Mouse (Mus musculus) hindbrain, embryonic 10.5 days (tissue): Measurements from ENCODE around the gene Ctnnd1. TPM values are rescaled to one million over a fixed set of nuclear protein-coding genes. Genes with fewer than 3 reads are reported as not detected.
"Not testable (repeated sequence)": the region's sequence is repeated elsewhere in the genome, so short reads cannot be mapped to it uniquely, and the experiment has no call there.

Source experiments
- DNase-seq: peaks from one replicate; pipeline ENCODE4 v3.0.0-alpha.2; 2017; ENCODE audit warnings: low spot score
- H3K27ac ChIP-seq: fragments of 300-500 bp; sonication (generic); 2 replicates; pipeline ENCODE4 v1.5.1; 2016; ENCODE audit warnings: mild to moderate bottlenecking, moderate library complexity
- H3K27me3 ChIP-seq: fragments of 300-500 bp; sonication (generic); 2 replicates; pipeline ENCODE4 v1.6.1; 2016; ENCODE audit warnings: mild to moderate bottlenecking; ENCODE audit not compliant: poor library complexity, insufficient read depth, severe bottlenecking
- H3K36me3 ChIP-seq: fragments of 300-500 bp; sonication (generic); 2 replicates; pipeline ENCODE4 v1.6.1; 2016; ENCODE audit warnings: mild to moderate bottlenecking, moderate library complexity
- H3K4me1 ChIP-seq: fragments of 300-500 bp; sonication (generic); replicated peaks from 2 replicates; pipeline ENCODE4 v1.6.1; 2016; ENCODE audit warnings: mild to moderate bottlenecking
- H3K4me3 ChIP-seq: fragments of 300-500 bp; sonication (generic); 2 replicates; pipeline ENCODE4 v1.5.1; 2016; ENCODE audit warnings: mild to moderate bottlenecking, moderate library complexity
- H3K9me3 ChIP-seq: fragments of 300-500 bp; sonication (generic); 2 replicates; pipeline ENCODE4 v1.6.1; 2016; ENCODE audit warnings: mild to moderate bottlenecking, moderate library complexity
- WGBS: fragments of 180-500 bp; shearing (Covaris S2); methylation state at CpG from one replicate; pipeline ENCODE4 v1.1.7; 2016; 5-methylcytosine and 5-hydroxymethylcytosine counted together
- polyA plus RNA-seq: library from polyadenylated mRNA; unstranded; fragments of >200 nt; fragmentation: Nextera tagmentation; extraction: Ambion mirVana; gene quantifications from 2 replicates; pipeline ENCODE4 v1.2.1, GENCODE M21; 2016

Ctnnd1 gene
- 33.2 and 39.7 TPM in 2 replicates for polyA plus RNA-seq

DNA sequence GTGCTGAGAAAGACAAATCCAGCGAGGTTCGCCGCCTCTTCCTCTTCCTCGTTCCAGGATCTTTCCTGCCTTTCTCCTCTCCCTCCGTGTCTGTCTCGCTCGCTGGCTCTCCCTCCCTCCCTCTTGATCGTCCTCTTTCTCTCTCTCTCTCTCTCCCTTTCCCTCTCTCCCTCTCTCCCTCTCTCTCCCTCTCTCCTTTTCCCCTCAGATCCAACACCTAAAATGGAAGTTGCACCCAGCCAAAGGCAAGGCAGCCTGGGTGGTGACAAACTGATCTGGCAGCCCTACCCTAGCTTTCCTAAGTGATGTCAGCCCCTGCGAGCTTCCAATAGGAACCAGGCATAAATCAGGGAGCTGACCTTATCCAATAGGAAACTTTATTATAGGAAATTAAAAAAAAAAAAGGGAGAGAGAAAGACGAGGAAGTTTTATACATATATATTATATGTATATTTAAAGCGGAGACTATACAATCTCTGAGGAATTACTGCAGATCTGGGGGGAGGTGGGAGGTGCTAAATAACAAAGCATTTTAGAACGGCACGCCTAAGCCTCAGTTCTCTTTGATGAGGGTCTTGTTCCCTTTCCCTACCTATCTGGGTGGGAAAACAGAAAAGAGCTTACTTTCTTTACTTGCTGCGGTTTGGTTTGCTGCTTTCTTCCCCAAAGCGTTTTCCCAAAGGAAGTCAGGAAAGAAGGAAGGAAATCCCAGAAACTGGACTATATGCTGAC, at the start of gene Ctnnd1:
Gene Ctnnd1 (minus strand): TSS at position 302 of the 732 bp plus-strand sequence.
- H3K36me3 ChIP-seq: peaks cover 7% of the 10 kb centered on the region
- H3K27ac ChIP-seq: peak within 1 kb of the TSS; percentile 95
- no peaks in the 10 kb centered on the region for H3K9me3 ChIP-seq
- WGBS: under 1% methylated on average over 15 of the region's 15 CpGs
- no peaks in the 10 kb centered on the region for H3K27me3 ChIP-seq
- H3K4me1 ChIP-seq: peaks cover 16% of the 10 kb centered on the region
- peak within 1 kb of the TSS; percentile 67 for H3K4me3 ChIP-seq
- DNase-seq: peak; percentile 79

DNA sequence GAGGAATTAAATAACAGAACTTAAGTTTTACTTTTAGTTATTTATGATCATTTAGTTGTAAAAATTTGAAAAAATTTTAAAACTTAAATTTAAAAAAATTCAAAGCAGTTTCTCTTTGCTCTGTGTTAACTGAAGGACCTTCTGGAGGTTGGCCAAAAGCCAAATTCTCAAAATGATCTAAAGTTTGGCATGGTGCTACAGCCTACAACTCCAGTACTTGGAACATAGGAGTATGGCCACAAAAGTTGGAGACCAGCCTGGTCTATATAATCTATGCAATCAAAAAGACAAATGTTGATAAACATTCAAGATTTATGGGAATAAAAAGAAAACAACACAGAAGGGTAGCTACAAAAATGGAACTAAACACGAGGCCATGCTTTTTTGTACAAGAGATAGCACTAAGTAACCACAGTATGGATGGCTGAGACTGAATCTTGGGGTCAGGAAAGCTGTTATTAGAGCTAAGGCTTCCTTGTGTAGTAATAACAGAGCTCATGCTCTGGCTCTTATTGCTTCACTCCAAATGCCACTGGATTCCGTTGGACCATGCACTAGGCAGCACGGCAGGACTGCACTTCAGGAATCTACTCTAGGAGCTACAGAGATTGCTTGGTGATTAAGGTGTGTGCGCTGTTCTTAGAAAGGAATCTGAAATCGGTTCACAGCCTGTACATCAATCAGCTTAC, 44.6 kb upstream of the Ctnnd1 start:
- H3K9me3 ChIP-seq: no peaks in the 10 kb centered on the region
- no peaks in the 10 kb centered on the region for H3K27me3 ChIP-seq
- no peaks in the 10 kb centered on the region for H3K4me1 ChIP-seq
- WGBS: 93% methylated on average over 5 of the region's 5 CpGs
- no peak overlapping the region for H3K4me3 ChIP-seq
- H3K27ac ChIP-seq: no peak overlapping the region
- H3K36me3 ChIP-seq: peaks cover 96% of the 10 kb centered on the region
- no peak for DNase-seq

DNA sequence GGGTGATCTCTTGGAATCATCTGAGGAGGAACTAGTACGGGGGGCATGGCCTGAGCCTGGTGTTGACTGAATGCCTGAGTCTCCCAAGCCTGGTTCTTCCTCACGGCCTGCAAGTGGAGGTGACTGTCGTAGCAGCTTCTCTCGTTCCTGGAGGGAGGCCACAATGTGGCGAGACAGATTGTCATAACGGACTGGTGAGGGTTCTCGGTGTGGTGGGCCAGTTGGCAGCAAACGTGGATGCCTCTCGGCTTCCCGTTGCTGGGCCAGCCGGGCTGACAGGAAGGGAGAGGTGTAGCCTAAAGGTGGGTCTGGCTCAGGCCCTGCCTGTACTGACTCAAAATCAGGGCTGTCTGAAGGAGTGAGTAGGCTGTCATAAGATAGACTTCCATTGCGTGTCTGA, 39.5 kb upstream of the Ctnnd1 start:
- 94% methylated on average over 12 of the region's 12 CpGs for WGBS
- DNase-seq: no peak
- Histone ChIP-seq H3K4me3 (no peak overlapping the region), H3K27ac (no peak overlapping the region), H3K9me3 (no peaks in the 10 kb centered on the region), H3K36me3 (peaks cover 98% of the 10 kb centered on the region), H3K27me3 (no peaks in the 10 kb centered on the region), H3K4me1 (no peaks in the 10 kb centered on the region)

DNA sequence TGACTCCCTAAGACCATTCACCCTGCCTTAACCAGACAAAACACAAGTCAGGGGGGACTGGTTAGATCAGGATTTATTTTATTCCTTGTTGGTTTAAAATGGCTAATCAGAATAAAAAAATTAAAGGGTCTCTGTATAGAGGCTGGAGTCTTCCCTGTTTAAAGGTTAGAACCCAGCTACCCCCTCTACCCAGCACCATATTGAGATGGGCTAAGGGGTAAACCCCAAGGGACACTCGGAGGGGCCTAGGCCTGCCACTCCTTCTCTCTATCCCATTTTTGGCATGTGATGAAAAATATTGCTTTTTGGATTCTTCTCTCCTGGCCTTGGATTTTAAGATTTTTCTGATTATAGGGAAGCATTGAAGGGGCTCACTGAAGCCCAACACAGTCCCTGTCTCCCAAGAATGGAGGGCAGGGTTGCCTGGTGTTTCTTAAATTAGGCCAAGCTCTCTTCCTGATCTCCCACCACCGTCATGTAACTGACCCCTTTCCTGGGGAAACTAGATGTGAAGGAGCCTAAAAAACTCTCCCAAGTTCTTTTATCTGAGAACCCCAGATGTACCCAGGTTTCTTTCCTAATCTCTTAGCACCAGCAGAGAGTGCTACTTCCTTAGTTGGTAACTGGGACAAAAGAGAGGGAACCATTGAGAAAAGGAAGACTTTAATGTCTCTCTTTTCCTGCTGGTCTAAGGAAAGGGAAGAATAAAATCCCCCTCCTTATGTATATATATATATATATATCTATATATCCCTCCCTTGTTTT, 37.7 kb upstream of the Ctnnd1 start:
- Histone ChIP-seq H3K36me3 (peaks cover 92% of the 10 kb centered on the region), H3K27ac (no peak overlapping the region), H3K27me3 (no peaks in the 10 kb centered on the region), H3K4me1 (no peaks in the 10 kb centered on the region), H3K4me3 (no peak overlapping the region), H3K9me3 (no peaks in the 10 kb centered on the region)
- no peak for DNase-seq
- WGBS: 83% methylated on average over 2 of the region's 2 CpGs

DNA sequence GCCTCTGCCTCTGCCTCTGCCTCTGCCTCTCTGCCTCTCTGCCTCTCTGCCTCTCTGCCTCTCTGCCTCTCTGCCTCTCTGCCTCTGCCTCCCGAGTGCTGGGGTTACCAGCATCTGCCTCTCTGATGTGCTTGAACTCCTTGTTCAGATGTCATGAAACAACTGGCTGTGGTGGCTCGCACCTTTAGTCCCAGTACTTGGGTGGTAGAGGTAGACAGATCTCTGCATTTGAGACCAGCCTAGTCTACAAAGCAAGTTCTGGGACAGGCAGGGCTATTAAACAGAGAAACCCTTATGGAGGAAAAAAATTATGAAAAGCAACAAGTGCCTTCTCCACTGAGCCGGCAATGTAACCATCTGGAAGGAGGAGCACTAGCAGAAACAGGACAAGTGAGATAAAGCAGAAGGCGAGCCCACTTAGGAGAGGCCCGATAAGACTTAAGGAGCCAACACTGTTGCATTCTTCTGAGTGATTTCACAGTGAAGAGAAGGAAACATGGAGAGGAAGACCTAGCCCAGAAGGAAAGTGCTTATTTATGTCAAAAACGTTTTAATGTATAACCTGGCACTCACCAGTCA, 32.1 kb upstream of the Ctnnd1 start:
- peaks cover 70% of the 10 kb centered on the region for H3K36me3 ChIP-seq
- no peaks in the 10 kb centered on the region for H3K9me3 ChIP-seq
- 86% methylated on average over 6 of the region's 6 CpGs for WGBS
- H3K4me3 ChIP-seq: no peak overlapping the region
- DNase-seq: no peak
- no peak overlapping the region for H3K27ac ChIP-seq
- no peaks in the 10 kb centered on the region for H3K27me3 ChIP-seq
- peaks cover 10% of the 10 kb centered on the region for H3K4me1 ChIP-seq

DNA sequence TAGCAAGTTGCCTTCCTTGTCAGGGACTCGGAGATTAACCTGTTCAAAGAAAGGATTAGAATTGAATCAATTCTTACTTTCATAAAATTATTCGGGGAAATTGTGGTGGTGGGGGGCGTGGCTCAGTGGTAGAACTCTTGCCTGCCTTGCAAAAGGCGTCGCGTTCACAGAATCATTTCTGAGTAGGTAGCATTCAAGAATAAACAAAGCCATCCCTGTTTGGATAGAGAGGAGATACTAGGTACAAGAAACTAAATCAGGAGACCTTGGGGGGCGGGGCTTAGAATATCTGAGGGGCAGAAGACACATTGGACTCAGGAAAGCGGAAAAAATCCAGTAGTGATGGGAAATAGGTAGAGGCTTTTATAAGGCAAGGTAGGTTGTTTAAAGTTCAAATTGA, 28.5 kb upstream of the Ctnnd1 start, which contains the start of gene Tmx2:
Gene Tmx2 (minus strand): TSS at position 125 of the 400 bp plus-strand sequence.
- 18% methylated on average over 8 of the region's 8 CpGs for WGBS
- peaks cover 57% of the 10 kb centered on the region for H3K36me3 ChIP-seq
- peak within 1 kb of the TSS; percentile 95 for H3K4me3 ChIP-seq
- peaks cover 24% of the 10 kb centered on the region for H3K4me1 ChIP-seq
- DNase-seq: no peak
- peak within 1 kb of the TSS; percentile 91 for H3K27ac ChIP-seq
- no peaks in the 10 kb centered on the region for H3K9me3 ChIP-seq
- no peaks in the 10 kb centered on the region for H3K27me3 ChIP-seq

DNA sequence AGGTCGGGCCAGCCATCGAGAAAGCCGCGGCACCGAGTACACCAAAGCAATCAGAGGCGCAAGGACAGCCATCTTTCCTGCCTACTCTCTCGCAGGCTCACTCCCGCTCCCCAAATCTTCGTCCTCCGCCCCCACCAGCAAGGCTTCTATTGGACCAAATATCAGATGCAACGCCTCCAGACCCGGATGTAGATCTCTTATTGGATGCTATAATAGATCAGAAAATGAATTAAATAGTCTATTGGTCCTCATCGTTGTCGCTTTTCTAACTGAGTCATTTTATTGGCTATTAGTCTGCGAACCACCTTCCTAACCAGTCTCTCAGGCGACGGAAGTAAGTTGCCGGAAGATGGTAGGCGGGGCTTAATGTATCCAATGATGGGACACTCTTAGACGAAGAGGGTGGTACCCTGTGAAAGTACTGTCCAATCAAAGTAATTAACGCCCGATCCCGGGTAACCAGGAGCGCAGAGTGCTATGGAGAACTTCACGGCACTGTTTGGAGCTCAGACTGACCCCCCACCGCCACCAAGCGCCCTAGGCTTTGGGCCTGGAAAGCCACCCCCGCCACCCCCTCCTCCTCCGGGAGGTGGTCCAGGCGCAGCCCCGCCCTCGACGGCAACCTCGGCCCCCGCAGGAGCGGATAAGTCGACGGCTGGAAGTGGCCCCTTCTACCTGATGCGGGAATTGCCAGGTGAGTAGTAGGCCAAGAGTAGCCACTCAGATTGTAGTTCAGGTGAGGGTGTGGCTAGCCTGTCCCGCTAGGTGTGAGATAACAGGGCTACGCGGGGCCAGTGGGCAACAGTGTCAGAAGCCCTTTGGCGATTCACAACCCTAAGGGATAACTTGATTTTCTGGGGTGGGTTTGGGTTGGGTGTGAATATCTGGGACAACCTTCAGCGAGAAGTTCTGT, 27.7 kb upstream of the Ctnnd1 start, which contains the start of the genes Gm28635 and Med19:
Gene Gm28635 (minus strand): TSS at position 74 of the 913 bp plus-strand sequence.
Gene Med19 (plus strand): TSS at position 435 of the 913 bp plus-strand sequence.
- peak; percentile 95 for DNase-seq
- H3K27ac ChIP-seq: peak within 1 kb of the TSS; percentile 91
- peaks cover 24% of the 10 kb centered on the region for H3K4me1 ChIP-seq
- H3K36me3 ChIP-seq: peaks cover 63% of the 10 kb centered on the region
- H3K9me3 ChIP-seq: no peaks in the 10 kb centered on the region
- no peaks in the 10 kb centered on the region for H3K27me3 ChIP-seq
- H3K4me3 ChIP-seq: peak within 1 kb of the TSS; percentile 95
- under 1% methylated on average over 44 of the region's 44 CpGs for WGBS

DNA sequence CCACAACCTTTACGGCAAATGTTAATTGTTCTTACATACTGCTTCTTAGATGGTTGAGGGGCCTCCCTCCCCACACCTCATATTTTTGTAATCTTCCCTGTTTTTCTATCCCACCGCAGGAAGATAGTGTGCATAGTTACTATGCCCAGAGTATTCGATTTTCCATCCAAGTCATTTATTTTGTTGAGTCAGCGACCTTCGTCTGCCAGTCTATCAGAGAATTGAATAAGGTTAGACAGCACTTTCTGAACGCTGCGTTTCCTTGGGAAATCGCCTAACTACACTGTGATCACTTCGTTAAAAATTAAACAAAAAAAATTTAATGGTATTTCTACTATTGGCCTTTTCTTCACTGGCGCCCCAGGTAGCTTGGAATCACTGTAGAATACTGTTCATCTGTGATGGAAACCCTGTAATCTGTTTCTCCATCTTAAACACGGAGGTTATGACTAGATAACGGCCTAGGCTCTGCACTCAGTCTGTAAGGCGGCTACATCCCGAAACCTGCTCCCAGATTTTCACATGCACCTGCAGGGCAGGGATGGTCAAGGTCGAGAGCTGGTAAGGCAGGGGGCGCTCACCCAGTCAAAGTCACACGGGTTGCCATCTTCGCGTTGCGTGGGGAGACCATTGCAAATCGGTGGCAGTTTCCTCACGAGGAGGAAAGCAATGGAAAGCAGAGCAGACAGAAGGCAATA, 26.9 kb upstream of the Ctnnd1 start:
- 12% methylated on average over 22 of the region's 22 CpGs for WGBS
- Histone ChIP-seq H3K4me3 (peak overlapping the region; percentile 95), H3K27ac (peak overlapping the region; percentile 83), H3K27me3 (no peaks in the 10 kb centered on the region), H3K9me3 (no peaks in the 10 kb centered on the region), H3K4me1 (peaks cover 24% of the 10 kb centered on the region), H3K36me3 (peaks cover 63% of the 10 kb centered on the region)
- no peak for DNase-seq

DNA sequence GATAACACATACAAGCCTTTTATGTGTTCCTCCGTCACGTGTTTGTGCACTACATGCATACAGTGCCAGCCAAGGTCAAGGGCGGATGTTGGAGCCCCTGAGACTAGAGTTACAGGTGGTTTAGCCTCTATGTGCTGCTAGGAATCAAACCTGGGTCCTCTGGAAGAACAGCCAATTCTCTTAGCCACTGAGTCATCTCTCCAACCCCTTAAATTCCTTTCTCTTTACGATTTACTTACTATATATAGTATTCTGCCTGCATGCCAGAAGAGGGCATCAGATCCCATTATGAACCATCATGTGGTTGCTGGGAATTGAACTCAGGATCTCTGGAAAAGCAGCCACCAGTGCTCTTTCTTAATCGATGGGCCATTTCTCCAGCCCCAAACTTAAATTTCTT, 21.0 kb upstream of the Ctnnd1 start:
- H3K27me3 ChIP-seq, DNase-seq, H3K9me3 ChIP-seq, H3K4me3 ChIP-seq: not testable (repeated sequence)
- Histone ChIP-seq H3K4me1 (peaks cover 15% of the 10 kb centered on the region), H3K27ac (peak overlapping the region; percentile 99; the same call in 1 of the 2 replicates), H3K36me3 (peaks cover 67% of the 10 kb centered on the region)
- WGBS: 76% methylated on average over 4 of the region's 5 CpGs

DNA sequence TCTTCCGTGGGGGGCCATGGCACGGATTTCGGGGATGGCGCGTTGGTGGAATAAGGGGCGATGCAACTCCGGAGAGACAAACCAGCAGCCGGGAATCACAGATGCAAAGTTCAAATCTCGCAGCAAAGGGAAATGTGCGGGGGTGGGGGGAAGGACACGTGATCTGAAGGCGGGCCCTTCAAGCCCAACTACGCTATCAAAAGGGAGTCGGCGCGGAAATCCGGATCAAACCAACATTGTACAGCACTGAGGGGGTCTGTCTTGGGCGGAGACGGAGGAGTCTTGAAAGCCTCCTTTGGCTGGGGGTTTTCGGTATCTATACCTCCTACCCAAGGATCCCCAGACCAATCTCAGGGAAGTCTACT, 20.0 kb upstream of the Ctnnd1 start, which contains the start of gene Selenoh:
Gene Selenoh (minus strand): TSS at position 202 of the 365 bp plus-strand sequence.
- peak; percentile 94 for DNase-seq
- H3K9me3 ChIP-seq: no peaks in the 10 kb centered on the region
- peak within 1 kb of the TSS; percentile 99 for H3K27ac ChIP-seq
- peak within 1 kb of the TSS; percentile 94 for H3K4me3 ChIP-seq
- peaks cover 10% of the 10 kb centered on the region for H3K4me1 ChIP-seq
- under 1% methylated on average over 20 of the region's 20 CpGs for WGBS
- peaks cover 58% of the 10 kb centered on the region for H3K36me3 ChIP-seq
- no peaks in the 10 kb centered on the region for H3K27me3 ChIP-seq

DNA sequence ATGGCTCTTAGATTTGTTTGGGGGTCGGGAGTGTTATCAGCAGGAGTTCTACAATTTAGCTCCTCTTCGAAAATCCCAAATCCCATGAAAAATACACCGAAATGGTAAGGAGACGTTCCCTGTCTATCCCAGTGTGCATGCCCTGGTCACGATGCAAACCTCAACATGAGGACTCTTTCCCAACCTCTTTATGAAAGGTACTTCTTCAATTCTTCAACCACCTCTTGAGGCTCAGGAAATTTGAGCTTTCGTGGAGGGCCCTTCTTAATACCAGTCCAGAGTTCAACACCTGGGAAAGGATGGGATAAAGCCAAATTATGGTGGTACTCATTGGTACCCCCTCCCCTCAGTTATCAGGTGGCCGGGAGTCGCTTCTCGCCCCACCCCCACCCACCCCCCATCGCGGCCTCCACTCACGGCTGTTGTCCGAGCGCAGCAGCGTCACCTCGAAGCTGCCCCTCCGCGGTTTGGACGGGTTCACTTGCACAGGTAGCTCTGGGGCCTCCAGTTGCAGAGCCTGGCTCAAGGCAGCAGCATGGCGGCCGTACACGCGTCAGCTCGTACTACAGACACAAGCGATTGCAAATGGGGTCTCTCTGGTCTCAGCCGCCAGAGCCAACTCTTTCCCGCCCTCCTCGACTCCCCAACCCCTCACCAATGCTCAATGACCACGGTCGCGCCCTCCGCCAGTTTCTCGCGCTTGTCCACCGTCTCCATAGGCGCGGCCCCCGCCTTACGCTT, 19.4 kb upstream of the Ctnnd1 start:
- H3K4me1 ChIP-seq: peaks cover 10% of the 10 kb centered on the region
- WGBS: 3% methylated on average over 39 of the region's 39 CpGs
- H3K27me3 ChIP-seq: no peaks in the 10 kb centered on the region
- no peaks in the 10 kb centered on the region for H3K9me3 ChIP-seq
- H3K27ac ChIP-seq: peak overlapping the region; percentile 99
- H3K4me3 ChIP-seq: peak overlapping the region; percentile 94
- no peak for DNase-seq
- H3K36me3 ChIP-seq: peaks cover 53% of the 10 kb centered on the region
